Mouse (Mus musculus): ENCODE results near the gene Rab14. TPM values are rescaled to one million over a fixed set of nuclear protein-coding genes. Genes with fewer than 3 reads are reported as not detected.

Rab14 gene
- 360 and 414 TPM in 2 replicates for polyA plus RNA-seq (2021; fragmentation: Nextera tagmentation)
- long read RNA-seq, experiment 1, transcript Rab14-201 (8 exons, 3,081 nt), result major isoform, 358 of 409 reads
- long read RNA-seq, experiment 1, partial matches to known transcripts, result 11 of 409 reads
- long read RNA-seq, experiment 1, other reads (novel, unspliced or antisense), result 40 of 409 reads
- long read RNA-seq, experiment 2, transcript Rab14-201 (8 exons, 3,081 nt), result major isoform, 358 of 479 reads
- long read RNA-seq, experiment 2, partial matches to known transcripts, result 34 of 479 reads
- long read RNA-seq, experiment 2, other reads (novel, unspliced or antisense), result 86 of 479 reads

DNA sequence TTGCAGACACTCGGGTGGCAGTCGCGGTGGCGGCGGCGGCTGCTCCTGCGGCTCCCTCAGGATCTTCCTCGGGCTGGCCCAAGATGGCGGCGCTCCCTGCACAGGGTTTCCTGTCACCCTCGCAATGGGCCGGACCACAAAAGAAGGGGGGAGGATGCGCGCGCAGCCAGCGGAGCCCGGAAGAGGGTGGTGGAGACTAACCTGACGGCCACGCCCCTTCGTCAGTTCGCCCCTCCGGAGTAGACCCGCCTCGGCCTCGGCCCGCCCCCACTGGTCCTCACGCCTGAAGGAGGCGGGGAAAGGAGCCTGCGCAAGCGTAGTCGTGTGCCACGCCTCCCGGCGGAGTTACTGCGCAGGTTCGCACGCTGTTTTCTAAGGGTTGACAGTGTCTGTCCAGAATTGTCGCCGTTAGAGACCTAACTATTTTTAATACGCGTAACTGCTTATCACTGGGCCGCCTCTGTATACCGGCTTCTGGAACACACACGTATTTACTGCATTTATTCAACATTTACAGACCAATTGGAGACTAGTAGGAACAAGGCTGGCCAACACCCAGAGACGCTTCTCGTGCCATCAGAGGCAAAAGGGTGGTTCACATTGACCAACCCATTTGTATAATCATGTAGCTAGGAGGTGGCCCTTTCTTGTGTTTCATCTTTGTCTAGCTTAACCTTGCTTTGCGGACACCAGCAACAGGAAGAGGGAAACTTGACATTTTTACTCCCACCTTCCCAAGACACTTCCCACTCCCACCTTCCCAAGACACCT, at the start of gene Rab14:
TSS of gene Rab14 (minus strand) at position 223 of the 771 bp plus-strand sequence.

Other genes starting within 250 kb of the Rab14 start
- gene Traf1, start 239.3 kb downstream of the Rab14 start, polyA plus RNA-seq (2021; fragmentation: Nextera tagmentation), result 0.67 and 1.0 TPM in 2 replicates
- gene Hc, start 139.7 kb downstream of the Rab14 start, polyA plus RNA-seq (2021; fragmentation: Nextera tagmentation), result 0.19 and 0.39 TPM in 2 replicates
- gene AI182371, start 99.6 kb downstream of the Rab14 start, polyA plus RNA-seq (2021; fragmentation: Nextera tagmentation), result 0.11 TPM in 1 of 2 replicates, not detected in the other
- gene Cntrl, start 91.6 kb downstream of the Rab14 start, polyA plus RNA-seq (2021; fragmentation: Nextera tagmentation), result 1.1 and 1.3 TPM in 2 replicates
- gene Gsn, start 55.3 kb upstream of the Rab14 start, polyA plus RNA-seq (2021; fragmentation: Nextera tagmentation), result 68.3 and 75.0 TPM in 2 replicates
- gene Stom, start 135.9 kb upstream of the Rab14 start, polyA plus RNA-seq (2021; fragmentation: Nextera tagmentation), result 6.0 and 7.7 TPM in 2 replicates
- gene 4930568D16Rik, start 166.6 kb upstream of the Rab14 start, polyA plus RNA-seq (2021; fragmentation: Nextera tagmentation), result not detected in 2 replicates
- not detected in 2 replicates for gene 4930402F06Rik, start 196.1 kb upstream of the Rab14 start, polyA plus RNA-seq (2021; fragmentation: Nextera tagmentation)

All from left cerebral cortex, adult 6 months (tissue).